Mouse (Mus musculus): ENCODE measurements at regions not wholly inside any gene's neighbourhood (a gene's known extent, or its start where the extent isn't known, plus 50 kb on each side); places are given as distances from the start of the nearest gene placed in this dataset.

DNA sequence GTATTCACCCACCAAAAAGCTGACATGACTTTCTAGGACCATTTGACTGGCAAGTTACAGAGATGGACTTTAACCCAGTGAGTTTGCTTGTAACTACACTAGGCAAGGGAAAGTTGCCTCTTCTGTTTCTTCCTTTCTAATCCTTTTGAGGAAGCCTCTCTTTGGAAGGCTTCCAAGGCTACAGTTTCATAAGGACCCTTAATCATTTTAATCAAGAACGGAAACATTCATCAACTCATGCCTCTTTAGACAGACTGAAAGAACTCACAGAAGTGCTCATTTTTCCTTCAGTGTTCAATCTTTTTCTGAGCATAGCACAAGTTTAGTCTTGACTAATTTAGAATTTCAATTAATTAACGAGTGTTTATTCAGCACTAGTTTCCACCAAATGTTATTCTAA is 84.2 kb downstream of the Ddx1 start:
- no peaks in the 10 kb centered on the region for H3K9me3 ChIP-seq (ENCODE audit: control insufficient read depth, low read length)
- no peaks in the 10 kb centered on the region for H3K27me3 ChIP-seq (ENCODE audit: control insufficient read depth, insufficient read depth, low read length)
- H3K27ac ChIP-seq: no peak overlapping the region
- ATAC-seq (ENCODE audit: low FRiP score) (no peak), DNase-seq (ENCODE audit: low spot score) (no peak)
- no peak overlapping the region for H3K9ac ChIP-seq
- no peaks in the 10 kb centered on the region for H3K36me3 ChIP-seq (replicated peaks; ENCODE audit: control insufficient read depth, insufficient read depth)
- H3K4me2 ChIP-seq (replicated peaks): no peak overlapping the region
- WGBS: 70% methylated on average over 2 of the region's 2 CpGs
- no peaks in the 10 kb centered on the region for H3K4me1 ChIP-seq (replicated peaks; ENCODE audit: control insufficient read depth, insufficient read depth, low read length)
- no peak overlapping the region for H3K4me3 ChIP-seq (replicated peaks; ENCODE audit: low read length)

DNA sequence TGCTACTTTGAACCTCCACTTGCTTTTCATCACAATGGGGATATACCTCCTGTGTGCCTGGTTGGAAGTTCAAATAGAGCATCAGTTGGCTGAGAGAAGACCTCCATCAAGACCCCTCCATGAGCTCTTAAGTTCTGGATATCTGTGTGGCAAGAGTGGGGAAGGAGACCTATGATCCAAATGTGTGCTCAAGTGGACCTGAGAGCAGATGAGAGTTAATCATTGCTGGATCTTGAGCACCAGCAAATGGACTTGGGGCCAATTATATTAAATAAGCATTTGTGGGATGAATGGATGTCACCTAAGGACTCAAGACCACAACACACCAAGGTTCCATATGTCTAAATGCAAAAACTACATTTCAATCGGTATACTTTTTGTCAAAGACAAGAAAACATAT is 88.0 kb downstream of the Ddx1 start:
- Histone ChIP-seq H3K4me1 (replicated peaks; ENCODE audit: control insufficient read depth, insufficient read depth, low read length) (no peaks in the 10 kb centered on the region), H3K9me3 (ENCODE audit: control insufficient read depth, low read length) (no peaks in the 10 kb centered on the region), H3K4me3 (replicated peaks; ENCODE audit: low read length) (no peak overlapping the region), H3K4me2 (replicated peaks) (no peak overlapping the region), H3K27me3 (ENCODE audit: control insufficient read depth, insufficient read depth, low read length) (no peaks in the 10 kb centered on the region), H3K36me3 (replicated peaks; ENCODE audit: control insufficient read depth, insufficient read depth) (no peaks in the 10 kb centered on the region), H3K27ac (no peak overlapping the region), H3K9ac (no peak overlapping the region)
- ATAC-seq (ENCODE audit: low FRiP score): no peak
- WGBS: 92% methylated on average over 1 of the region's 1 CpGs
- DNase-seq (ENCODE audit: low spot score): no peak

DNA sequence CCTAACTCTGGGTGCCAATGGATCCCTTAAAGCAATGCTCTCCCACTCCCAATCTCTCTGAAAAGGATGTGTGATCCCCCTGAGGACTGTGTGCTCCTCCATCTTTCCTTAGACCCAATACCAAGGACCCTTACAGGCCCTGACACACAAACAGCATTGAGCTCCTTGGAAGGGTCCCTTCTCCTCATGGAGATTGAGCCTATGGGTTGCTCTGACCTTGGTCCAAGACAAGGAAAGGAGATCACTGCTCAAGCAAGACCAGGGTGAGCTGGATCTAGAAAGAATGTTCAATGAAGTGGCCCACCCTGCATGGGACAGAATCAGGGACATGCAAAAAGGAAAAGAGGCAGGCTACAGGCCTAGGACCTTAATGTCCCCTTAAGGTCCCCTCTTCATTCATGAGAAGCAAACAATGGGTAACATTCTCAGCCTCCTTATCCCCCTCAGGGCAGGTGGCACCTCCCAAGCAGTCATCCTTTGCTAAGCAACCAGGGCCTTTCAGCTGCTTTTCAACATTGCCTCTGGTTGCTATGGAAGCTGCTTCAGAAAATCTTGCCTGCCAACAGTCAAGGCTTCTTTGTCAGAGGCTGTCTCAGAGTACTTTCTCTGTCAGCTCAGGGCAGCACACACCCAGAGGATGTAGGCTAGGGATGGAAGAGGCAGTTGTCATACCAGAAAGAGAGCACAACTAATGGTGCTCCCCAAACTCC is 89.5 kb downstream of the Ddx1 start:
- no peaks in the 10 kb centered on the region for H3K36me3 ChIP-seq (replicated peaks; ENCODE audit: control insufficient read depth, insufficient read depth)
- no peak overlapping the region for H3K27ac ChIP-seq
- H3K9me3 ChIP-seq (ENCODE audit: control insufficient read depth, low read length): no peaks in the 10 kb centered on the region
- peak; percentile 81 for ATAC-seq (ENCODE audit: low FRiP score)
- DNase-seq (ENCODE audit: low spot score): no peak
- no peak overlapping the region for H3K4me3 ChIP-seq (replicated peaks; ENCODE audit: low read length)
- H3K4me1 ChIP-seq (replicated peaks; ENCODE audit: control insufficient read depth, insufficient read depth, low read length): no peaks in the 10 kb centered on the region
- no peaks in the 10 kb centered on the region for H3K27me3 ChIP-seq (ENCODE audit: control insufficient read depth, insufficient read depth, low read length)
- no peak overlapping the region for H3K9ac ChIP-seq
- no peak overlapping the region for H3K4me2 ChIP-seq (replicated peaks)

DNA sequence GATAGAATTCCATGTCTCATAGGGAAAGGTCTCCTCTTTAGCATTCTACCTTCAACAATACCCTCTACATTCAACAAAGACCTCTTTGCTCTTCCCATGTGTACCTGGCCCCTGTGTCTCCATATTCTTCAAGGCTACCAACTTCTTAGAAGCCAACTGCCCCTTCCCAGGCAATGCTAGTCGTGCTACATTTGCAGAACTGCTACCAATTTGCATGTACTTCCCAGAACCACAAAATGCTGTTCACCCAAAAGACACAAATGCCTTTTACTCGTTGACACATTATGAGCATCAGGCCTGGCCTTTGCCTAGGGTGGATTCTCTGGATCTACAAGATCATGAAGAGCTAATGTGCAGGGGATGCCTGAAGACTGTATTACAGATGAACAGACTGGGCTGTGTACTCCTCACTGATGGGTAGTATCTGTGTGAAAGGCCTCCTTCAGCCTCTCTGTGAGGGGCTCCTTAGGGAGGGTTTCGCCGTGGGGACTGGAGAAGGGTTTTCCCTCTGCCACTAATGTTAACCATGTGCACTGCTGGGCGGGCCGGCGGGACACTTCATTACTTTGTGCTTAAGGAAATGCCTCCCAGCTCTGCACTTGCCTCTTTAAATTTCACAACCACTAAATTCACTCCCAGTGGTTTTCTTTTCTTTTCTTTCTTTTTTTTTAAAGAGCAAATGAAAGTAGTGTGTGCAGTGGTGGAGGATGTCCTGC is 91.2 kb downstream of the Ddx1 start:
- 76% methylated on average over 7 of the region's 7 CpGs for WGBS

DNA sequence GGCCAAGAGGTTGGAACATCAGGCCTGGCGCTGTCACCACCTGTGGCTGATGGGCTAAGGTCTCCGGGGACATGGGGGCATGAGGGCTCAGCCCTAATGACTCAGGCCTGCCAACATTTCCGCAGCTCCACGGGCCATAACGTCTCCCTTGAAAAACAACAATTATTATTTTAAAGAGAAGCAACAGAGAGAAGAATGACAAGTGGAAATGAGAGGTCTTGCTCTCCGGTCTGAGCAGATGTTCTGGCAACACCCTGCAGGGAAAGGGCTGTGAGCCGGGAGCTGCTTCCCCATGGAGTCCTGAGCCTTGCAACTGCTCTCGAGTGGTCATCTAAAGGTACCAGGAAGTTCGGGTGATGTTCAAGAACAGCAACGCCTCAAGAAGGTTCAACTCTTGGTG is 91.9 kb downstream of the Ddx1 start:
- Histone ChIP-seq H3K27me3 (ENCODE audit: control insufficient read depth, insufficient read depth, low read length) (no peaks in the 10 kb centered on the region), H3K27ac (no peak overlapping the region), H3K9ac (no peak overlapping the region), H3K4me2 (replicated peaks) (no peak overlapping the region), H3K9me3 (ENCODE audit: control insufficient read depth, low read length) (no peaks in the 10 kb centered on the region), H3K4me3 (replicated peaks; ENCODE audit: low read length) (no peak overlapping the region), H3K36me3 (replicated peaks; ENCODE audit: control insufficient read depth, insufficient read depth) (no peaks in the 10 kb centered on the region), H3K4me1 (replicated peaks; ENCODE audit: control insufficient read depth, insufficient read depth, low read length) (no peaks in the 10 kb centered on the region)
- DNase-seq (ENCODE audit: low spot score): no peak
- ATAC-seq (ENCODE audit: low FRiP score): no peak
- 74% methylated on average over 10 of the region's 10 CpGs for WGBS

More for the DNA sequence above, 91.2 kb downstream of the Ddx1 start:
- no peaks in the 10 kb centered on the region for H3K9me3 ChIP-seq (ENCODE audit: control insufficient read depth, low read length)
- no peaks in the 10 kb centered on the region for H3K4me1 ChIP-seq (replicated peaks; ENCODE audit: control insufficient read depth, insufficient read depth, low read length)
- DNase-seq (ENCODE audit: low spot score) (no peak), ATAC-seq (ENCODE audit: low FRiP score) (no peak)
- no peaks in the 10 kb centered on the region for H3K36me3 ChIP-seq (replicated peaks; ENCODE audit: control insufficient read depth, insufficient read depth)
- H3K27me3 ChIP-seq (ENCODE audit: control insufficient read depth, insufficient read depth, low read length): no peaks in the 10 kb centered on the region
- no peak overlapping the region for H3K27ac ChIP-seq
- no peak overlapping the region for H3K4me3 ChIP-seq (replicated peaks; ENCODE audit: low read length)
- no peak overlapping the region for H3K9ac ChIP-seq
- H3K4me2 ChIP-seq (replicated peaks): no peak overlapping the region

DNA sequence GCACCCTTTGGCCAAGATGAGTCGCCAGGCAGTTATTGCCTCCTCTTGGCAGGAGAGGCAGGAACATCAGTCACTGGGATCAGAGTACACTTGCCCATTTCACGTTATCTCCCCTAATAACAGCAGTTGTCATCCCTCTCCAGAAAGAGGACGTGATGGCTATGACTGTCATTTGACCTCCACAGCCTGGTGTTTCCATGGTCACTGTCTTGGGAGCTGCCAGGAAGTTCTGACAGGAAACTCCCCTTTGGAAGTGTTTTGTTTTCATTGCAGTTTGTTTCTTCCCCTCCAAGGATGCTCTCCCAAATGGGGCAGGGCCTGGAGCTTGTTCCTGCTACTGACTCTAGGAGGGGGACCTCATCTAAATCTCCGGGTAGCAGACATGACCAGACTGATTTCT is 98.3 kb downstream of the Ddx1 start:
- H3K4me2 ChIP-seq (replicated peaks): no peak overlapping the region
- 81% methylated on average over 4 of the region's 4 CpGs for WGBS
- no peaks in the 10 kb centered on the region for H3K4me1 ChIP-seq (replicated peaks; ENCODE audit: control insufficient read depth, insufficient read depth, low read length)
- ATAC-seq (ENCODE audit: low FRiP score) (no peak), DNase-seq (ENCODE audit: low spot score) (no peak)
- no peaks in the 10 kb centered on the region for H3K9me3 ChIP-seq (ENCODE audit: control insufficient read depth, low read length)
- no peaks in the 10 kb centered on the region for H3K36me3 ChIP-seq (replicated peaks; ENCODE audit: control insufficient read depth, insufficient read depth)
- no peak overlapping the region for H3K9ac ChIP-seq
- no peak overlapping the region for H3K4me3 ChIP-seq (replicated peaks; ENCODE audit: low read length)
- H3K27ac ChIP-seq: no peak overlapping the region
- no peaks in the 10 kb centered on the region for H3K27me3 ChIP-seq (ENCODE audit: control insufficient read depth, insufficient read depth, low read length)

DNA sequence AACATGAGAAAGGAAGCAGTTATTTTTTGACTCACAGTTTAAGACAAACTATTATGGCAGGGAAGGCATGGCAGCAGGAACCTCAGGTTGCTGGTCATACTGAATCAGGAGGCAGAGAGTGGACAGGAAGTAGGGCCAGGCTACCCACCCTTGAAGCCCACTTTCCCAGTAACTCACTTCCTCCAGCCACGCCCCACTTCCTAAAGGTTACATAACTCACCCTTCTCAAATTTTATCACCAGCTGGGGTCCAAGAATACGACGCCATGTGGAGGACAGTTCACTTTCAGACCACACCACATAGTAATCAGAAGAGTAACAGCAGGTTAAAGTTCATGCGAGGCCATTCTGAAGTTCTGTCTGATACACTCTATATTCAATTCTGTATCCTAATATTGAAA is 101.8 kb downstream of the Ddx1 start:
- no peaks in the 10 kb centered on the region for H3K4me1 ChIP-seq (replicated peaks; ENCODE audit: control insufficient read depth, insufficient read depth, low read length)
- no peaks in the 10 kb centered on the region for H3K9me3 ChIP-seq (ENCODE audit: control insufficient read depth, low read length)
- no peaks in the 10 kb centered on the region for H3K36me3 ChIP-seq (replicated peaks; ENCODE audit: control insufficient read depth, insufficient read depth)
- no peak overlapping the region for H3K27ac ChIP-seq
- 89% methylated on average over 4 of the region's 4 CpGs for WGBS
- H3K27me3 ChIP-seq (ENCODE audit: control insufficient read depth, insufficient read depth, low read length): no peaks in the 10 kb centered on the region
- DNase-seq (ENCODE audit: low spot score) (no peak), ATAC-seq (ENCODE audit: low FRiP score) (no peak)
- H3K9ac ChIP-seq: no peak overlapping the region
- no peak overlapping the region for H3K4me3 ChIP-seq (replicated peaks; ENCODE audit: low read length)
- H3K4me2 ChIP-seq (replicated peaks): no peak overlapping the region

DNA sequence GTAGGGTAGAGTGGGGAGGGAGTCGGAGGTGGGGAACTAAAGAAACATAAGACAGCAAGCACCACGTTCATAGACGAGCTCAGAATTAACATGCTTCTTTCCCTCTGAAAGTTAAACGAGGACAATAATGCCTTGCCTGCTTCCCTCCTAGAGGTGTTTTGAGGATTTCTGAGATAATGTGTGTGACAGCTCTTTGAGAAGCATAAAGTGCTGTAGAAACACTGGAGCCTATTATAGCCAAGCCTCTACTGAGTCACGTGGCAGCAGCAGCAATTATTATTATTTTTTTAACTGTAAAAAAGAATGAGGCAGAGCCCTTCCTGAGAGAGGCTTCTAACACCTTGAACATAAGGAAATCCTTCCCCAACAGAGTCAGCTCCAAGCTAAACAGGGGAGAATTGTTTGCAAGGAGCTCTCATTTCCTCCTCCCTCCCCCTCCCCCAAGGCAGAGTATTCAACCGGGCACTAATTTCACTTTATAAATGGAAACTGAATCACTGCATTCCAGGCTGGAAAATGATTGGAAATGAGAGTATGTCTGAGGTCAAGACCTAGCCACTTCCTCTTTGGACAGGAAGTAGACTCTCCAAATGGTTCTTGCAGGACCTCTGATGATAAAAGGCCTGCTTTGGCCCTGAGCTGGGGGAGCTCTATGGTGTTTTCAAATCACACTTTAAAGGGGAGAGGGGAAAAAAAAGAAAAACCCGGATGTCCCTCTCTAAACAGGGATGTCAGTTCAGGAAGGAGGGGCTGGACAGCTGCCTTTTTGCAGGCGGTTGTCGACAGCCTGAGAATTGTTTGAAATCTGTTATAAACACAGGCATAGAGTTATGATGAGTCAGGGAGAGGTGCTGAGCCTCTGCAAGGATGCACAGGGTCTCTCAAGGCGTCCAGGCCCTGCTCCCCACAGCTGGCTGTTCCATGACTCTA is 103.6 kb downstream of the Ddx1 start:
- no peaks in the 10 kb centered on the region for H3K27me3 ChIP-seq (ENCODE audit: control insufficient read depth, insufficient read depth, low read length)
- H3K4me1 ChIP-seq (replicated peaks; ENCODE audit: control insufficient read depth, insufficient read depth, low read length): no peaks in the 10 kb centered on the region
- H3K36me3 ChIP-seq (replicated peaks; ENCODE audit: control insufficient read depth, insufficient read depth): no peaks in the 10 kb centered on the region
- no peak overlapping the region for H3K9ac ChIP-seq
- ATAC-seq (ENCODE audit: low FRiP score): no peak
- no peaks in the 10 kb centered on the region for H3K9me3 ChIP-seq (ENCODE audit: control insufficient read depth, low read length)
- no peak overlapping the region for H3K4me3 ChIP-seq (replicated peaks; ENCODE audit: low read length)
- no peak for DNase-seq (ENCODE audit: low spot score)
- H3K27ac ChIP-seq: no peak overlapping the region
- WGBS: 73% methylated on average over 10 of the region's 10 CpGs
- H3K4me2 ChIP-seq (replicated peaks): no peak overlapping the region

DNA sequence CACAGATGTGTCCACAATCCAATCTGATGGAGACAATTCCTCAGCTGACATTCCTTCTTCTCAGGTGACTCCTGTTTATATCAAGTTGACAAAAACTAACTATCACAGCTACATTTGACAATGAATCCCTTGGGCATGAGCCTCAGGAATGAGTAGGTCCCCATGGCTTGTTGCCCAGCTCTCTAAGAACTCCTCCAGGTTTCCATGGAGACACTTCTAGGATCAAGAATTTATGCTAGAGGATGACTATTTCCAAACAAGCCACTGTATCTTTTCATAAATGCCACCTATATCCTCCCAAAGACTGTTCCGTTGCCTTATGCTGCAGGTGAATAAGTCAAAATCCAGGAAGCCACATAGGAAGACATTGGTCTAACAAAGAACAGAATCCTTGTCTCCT is 104.3 kb downstream of the Ddx1 start:
- ATAC-seq (ENCODE audit: low FRiP score) (no peak), DNase-seq (ENCODE audit: low spot score) (no peak)
- Histone ChIP-seq H3K4me3 (replicated peaks; ENCODE audit: low read length) (no peak overlapping the region), H3K9me3 (ENCODE audit: control insufficient read depth, low read length) (no peaks in the 10 kb centered on the region), H3K36me3 (replicated peaks; ENCODE audit: control insufficient read depth, insufficient read depth) (no peaks in the 10 kb centered on the region), H3K4me1 (replicated peaks; ENCODE audit: control insufficient read depth, insufficient read depth, low read length) (no peaks in the 10 kb centered on the region), H3K9ac (no peak overlapping the region), H3K4me2 (replicated peaks) (no peak overlapping the region), H3K27me3 (ENCODE audit: control insufficient read depth, insufficient read depth, low read length) (no peaks in the 10 kb centered on the region), H3K27ac (no peak overlapping the region)
- 98% methylated on average over 1 of the region's 1 CpGs for WGBS
